Mouse (Mus musculus) hindbrain, postnatal 0 days (tissue): Measurements from ENCODE around the gene Ranbp10. TPM values are rescaled to one million over a fixed set of nuclear protein-coding genes. Genes with fewer than 3 reads are reported as not detected.

Experiments
- ATAC-seq: fragments of 200-750 bp; cut with Nextera tagmentation; 2 replicates; pipeline ENCODE4 v1.8.0; 2017; ENCODE audit warnings: mild to moderate bottlenecking, moderate TSS enrichment, moderate library complexity
- DNase-seq: peaks from one replicate; pipeline ENCODE4 v3.0.0-alpha.2; 2015; ENCODE audit warnings: low spot score
- H3K27ac ChIP-seq: fragments of 300-500 bp; sonication (generic); 2 replicates; pipeline ENCODE4 v1.5.1; 2014; ENCODE audit warnings: mild to moderate bottlenecking
- H3K27me3 ChIP-seq: fragments of 300-500 bp; sonication (generic); 2 replicates; pipeline ENCODE4 v1.6.1; 2014; ENCODE audit warnings: low read length, mixed read lengths; ENCODE audit not compliant: insufficient read depth
- H3K36me3 ChIP-seq: fragments of 300-500 bp; sonication (generic); 2 replicates; pipeline ENCODE4 v1.6.1; 2014; ENCODE audit warnings: low read length, mixed read lengths; ENCODE audit not compliant: insufficient read depth
- H3K4me1 ChIP-seq: fragments of 300-500 bp; sonication (generic); 2 replicates; pipeline ENCODE4 v1.6.1; 2014; ENCODE audit warnings: antibody characterized with exemption, low read length, mixed read lengths; ENCODE audit not compliant: insufficient read depth
- H3K4me2 ChIP-seq: fragments of 300-500 bp; sonication (generic); 2 replicates; pipeline ENCODE4 v1.6.1; 2014; ENCODE audit warnings: low read depth, mild to moderate bottlenecking, low read length, moderate library complexity, mixed read lengths
- H3K4me3 ChIP-seq: fragments of 300-500 bp; sonication (generic); 2 replicates; pipeline ENCODE4 v1.5.1; 2014; ENCODE audit warnings: low read length
- H3K9ac ChIP-seq: fragments of 300-500 bp; sonication (generic); replicated peaks from 2 replicates; pipeline ENCODE4 v1.6.1; 2014; ENCODE audit warnings: mild to moderate bottlenecking, low read length, moderate library complexity, mixed read lengths
- H3K9me3 ChIP-seq: fragments of 300-500 bp; sonication (generic); 2 replicates; pipeline ENCODE4 v1.6.1; 2016; ENCODE audit warnings: low read length, mixed read lengths
- CTCF ChIP-seq: IDR thresholded peaks from 2 replicates; pipeline ENCODE4 v1.5.1; 2016; ENCODE audit warnings: antibody characterized with exemption, control low read depth, low read depth
- WGBS: fragments of 180-500 bp; shearing (Covaris S2); extraction: QIAGEN DNeasy Blood & Tissue Kit; methylation state at CpG from one replicate; pipeline ENCODE4 v1.1.7; 2014; 5-methylcytosine and 5-hydroxymethylcytosine counted together
- polyA plus RNA-seq: library from polyadenylated mRNA; unstranded; fragments of >200 nt; fragmentation: Nextera tagmentation; extraction: Ambion mirVana; gene quantifications from 2 replicates; pipeline ENCODE4 v1.2.1, GENCODE M21; 2015
- total RNA-seq: library from RNA; depleted of rRNA; stranded (reverse); fragments of >200 nt; gene quantifications from 2 replicates; pipeline ENCODE4 v1.2.3, GENCODE M21; 2014

The Ranbp10 gene
- total and polyA plus RNA-seq, 2 experiments from 2014 or later = 7.2 to 15.7 TPM

GRCm38 (mm10) chr8:105774498-105774897 lies 52.7 kb downstream of the Ranbp10 start:
- peaks cover 68% of the 10 kb centered on the region for H3K36me3 ChIP-seq
- 95% methylated on average over 5 of the region's 5 CpGs for WGBS
- no peak overlapping the region for H3K4me2 ChIP-seq
- H3K9me3 ChIP-seq = no peaks in the 10 kb centered on the region
- no peak for ATAC-seq
- H3K4me3 ChIP-seq = no peak overlapping the region
- H3K9ac ChIP-seq = no peak overlapping the region
- no peaks in the 10 kb centered on the region for H3K27me3 ChIP-seq
- no peak for TF ChIP-seq CTCF
- no peak for DNase-seq
- no peaks in the 10 kb centered on the region for H3K4me1 ChIP-seq
- H3K27ac ChIP-seq = no peak overlapping the region

GRCm38 (mm10) chr8:105773441-105773861 lies 53.7 kb downstream of the Ranbp10 start:
- Histone ChIP-seq H3K27ac (no peak overlapping the region), H3K4me3 (no peak overlapping the region), H3K36me3 (peaks cover 71% of the 10 kb centered on the region), H3K4me1 (no peaks in the 10 kb centered on the region), H3K9ac (no peak overlapping the region), H3K27me3 (no peaks in the 10 kb centered on the region), H3K4me2 (no peak overlapping the region), H3K9me3 (no peaks in the 10 kb centered on the region)
- TF ChIP-seq CTCF = no peak
- DNase-seq = no peak
- WGBS = 64% methylated on average over 1 of the region's 1 CpGs
- ATAC-seq = no peak

GRCm38 (mm10) chr8:105771398-105772175 lies 55.6 kb downstream of the Ranbp10 start:
- no peak overlapping the region for H3K4me2 ChIP-seq
- no peak for DNase-seq
- no peak for ATAC-seq
- H3K27me3 ChIP-seq = no peaks in the 10 kb centered on the region
- H3K36me3 ChIP-seq = peaks cover 64% of the 10 kb centered on the region
- no peak overlapping the region for H3K27ac ChIP-seq
- no peaks in the 10 kb centered on the region for H3K4me1 ChIP-seq
- H3K9ac ChIP-seq = no peak overlapping the region
- H3K9me3 ChIP-seq = no peaks in the 10 kb centered on the region
- 93% methylated on average over 12 of the region's 12 CpGs for whole genome bisulfite sequencing
- TF ChIP-seq CTCF = no peak
- no peak overlapping the region for H3K4me3 ChIP-seq

- H3K4me1 ChIP-seq = no peaks in the 10 kb centered on the region
- H3K27me3 ChIP-seq = no peaks in the 10 kb centered on the region
- ATAC-seq (0 out of 2 replicates have a peak, but pooled peaks have one; percentile 41), DNase-seq (peak; percentile 32)
- H3K9me3 ChIP-seq = no peaks in the 10 kb centered on the region
- no peak overlapping the region for H3K27ac ChIP-seq
- H3K36me3 ChIP-seq = peaks cover 64% of the 10 kb centered on the region
- H3K4me2 ChIP-seq = no peak overlapping the region
- no peak overlapping the region for H3K4me3 ChIP-seq
- TF ChIP-seq CTCF = peak; percentile 78
- no peak overlapping the region for H3K9ac ChIP-seq
- 72% methylated on average over 1 of the region's 1 CpGs for WGBS
These were observed 56.5 kb downstream of the Ranbp10 start for GRCm38 (mm10) chr8:105770609-105771008.

GRCm38 (mm10) chr8:105768485-105769257 lies 58.5 kb downstream of the Ranbp10 start:
- DNase-seq = no peak
- no peaks in the 10 kb centered on the region for H3K4me1 ChIP-seq
- no peak overlapping the region for H3K27ac ChIP-seq
- no peaks in the 10 kb centered on the region for H3K27me3 ChIP-seq
- H3K9ac ChIP-seq = no peak overlapping the region
- H3K36me3 ChIP-seq = peaks cover 47% of the 10 kb centered on the region
- TF ChIP-seq CTCF = no peak
- H3K4me3 ChIP-seq = no peak overlapping the region
- H3K9me3 ChIP-seq = no peaks in the 10 kb centered on the region
- 93% methylated on average over 5 of the region's 5 CpGs for WGBS
- H3K4me2 ChIP-seq = no peak overlapping the region
- ATAC-seq = no peak

- peak; percentile 15; the same call in 1 of the 2 replicates for TF ChIP-seq CTCF
- Histone ChIP-seq H3K4me2 (peak within 1 kb of the TSS; percentile 62), H3K27me3 (no peaks in the 10 kb centered on the region), H3K36me3 (no peaks in the 10 kb centered on the region), H3K9me3 (no peaks in the 10 kb centered on the region), H3K4me3 (peak within 1 kb of the TSS; percentile 97), H3K4me1 (0 out of 2 replicates have a peak, but pooled peaks cover 5% of the 10 kb centered on the region), H3K9ac (peak within 1 kb of the TSS; percentile 80), H3K27ac (peak within 1 kb of the TSS; percentile 93)
- ATAC-seq (peak; percentile 99), DNase-seq (peak; percentile 98)
- WGBS = 3% methylated on average over 57 of the region's 57 CpGs
These were observed 68.7 kb downstream of the Ranbp10 start, which contains the start of gene Gfod2 for GRCm38 (mm10) chr8:105758277-105759108. TSS of gene Gfod2 (minus strand) at chr8:105758664.
